Mouse (Mus musculus) C2C12 (cell line): Measurements from ENCODE around the gene Itgav. TPM values are rescaled to one million over a fixed set of nuclear protein-coding genes. Genes with fewer than 3 reads are reported as not detected.
A peak's percentile ranks its signal among the peaks of the same experiment; 100 is the strongest.

Source experiments
- H3K27me3 ChIP-seq: one replicate; pipeline ENCODE4 v1.6.1; 2011; ENCODE audit not compliant: control insufficient read depth, insufficient read depth, insufficient read length
- H3K36me3 ChIP-seq: one replicate; pipeline ENCODE4 v1.6.1; 2011; ENCODE audit not compliant: control insufficient read depth, insufficient read depth
- H3K4me3 ChIP-seq: one replicate; pipeline ENCODE4 v1.5.1; 2011; ENCODE audit warnings: mild to moderate bottlenecking, control low read depth; ENCODE audit not compliant: poor library complexity, insufficient read depth, severe bottlenecking
- H3K79me2 ChIP-seq: one replicate; pipeline ENCODE4 v1.6.1; 2011; ENCODE audit not compliant: control insufficient read depth, insufficient read depth
- H3K79me3 ChIP-seq: one replicate; pipeline ENCODE4 v1.6.1; 2011; ENCODE audit warnings: low read depth, control low read depth
- H3ac ChIP-seq: one replicate; pipeline ENCODE3; 2011; ENCODE audit warnings: low read depth; ENCODE audit not compliant: control insufficient read depth, insufficient read length
- CEBPB ChIP-seq: IDR thresholded peaks from one replicate; pipeline ENCODE4 v1.6.1; 2011; ENCODE audit warnings: low read depth, mild to moderate bottlenecking, control low read depth, moderate library complexity
- CTCF ChIP-seq: IDR thresholded peaks from one replicate; pipeline ENCODE4 v1.5.1; 2011; ENCODE audit not compliant: control insufficient read depth, insufficient read depth, insufficient read length
- FOSL1 ChIP-seq: IDR thresholded peaks from one replicate; pipeline ENCODE4 v1.8.0; 2011; ENCODE audit warnings: mild to moderate bottlenecking, low read length; ENCODE audit not compliant: poor library complexity, insufficient read depth, severe bottlenecking
- MAX ChIP-seq: IDR thresholded peaks from one replicate; pipeline ENCODE4 v1.6.1; 2011; ENCODE audit warnings: mild to moderate bottlenecking, control low read depth
- MYOD1 ChIP-seq: IDR thresholded peaks from one replicate; pipeline ENCODE4 v1.6.1; 2011; ENCODE audit warnings: low read depth; ENCODE audit not compliant: control insufficient read depth, insufficient read length
- MYOG ChIP-seq: IDR thresholded peaks from one replicate; pipeline ENCODE4 v1.6.1; 2011; ENCODE audit not compliant: control insufficient read depth, insufficient read length; ENCODE audit errors: extremely low read depth
- USF1 ChIP-seq: IDR thresholded peaks from one replicate; pipeline ENCODE4 v1.6.1; 2011; ENCODE audit warnings: low read depth, mild to moderate bottlenecking, control low read depth, moderate library complexity
- polyA plus RNA-seq: library from polyadenylated mRNA; unstranded; fragments of >200 nt; fragmentation: generic; extraction: Trizol; gene quantifications from one replicate; pipeline ENCODE4 v1.2.1, GENCODE M21; 2012; ENCODE audit warnings: missing spikeins

The Itgav gene
- polyA plus RNA-seq, 1 experiment: 32.1 TPM

DNA sequence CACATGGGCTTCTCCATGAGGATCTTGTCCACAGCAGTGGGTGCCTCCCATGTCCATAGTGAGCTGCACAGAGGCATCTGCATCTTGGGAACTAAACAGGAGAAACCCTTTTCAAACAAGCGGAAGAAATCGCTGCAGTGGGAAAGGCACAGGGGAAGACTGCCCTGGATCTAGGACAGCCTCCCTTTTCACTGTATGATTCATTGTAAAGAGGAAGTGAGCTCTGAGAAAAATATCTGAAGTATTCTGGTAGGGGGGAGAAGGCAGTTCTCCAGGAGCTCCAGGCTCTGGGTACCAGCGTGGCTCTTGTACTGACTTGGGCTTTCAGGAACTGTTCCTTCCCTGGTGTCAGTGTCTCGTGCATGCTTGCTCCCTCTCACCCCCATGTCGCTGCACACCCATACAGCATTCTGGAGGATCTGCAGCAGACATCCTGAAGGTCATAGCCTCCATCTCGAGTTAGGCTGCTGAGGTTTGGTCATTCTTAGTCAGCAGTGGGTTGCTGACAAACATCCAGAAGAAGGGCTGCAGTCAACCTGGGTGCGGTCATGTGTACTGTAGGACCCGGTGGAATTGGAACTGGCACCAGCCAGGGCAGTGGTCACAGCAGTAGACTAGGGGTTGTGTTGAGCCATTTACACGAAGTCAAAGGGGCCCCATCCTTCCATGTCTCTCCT is 20.2 kb downstream of the Itgav start:
- Histone ChIP-seq H3K27me3 (no peaks in the 10 kb centered on the region), H3K4me3 (no peak overlapping the region), H3ac (no peak overlapping the region), H3K36me3 (peaks cover 62% of the 10 kb centered on the region), H3K79me3 (peaks cover 34% of the 10 kb centered on the region), H3K79me2 (peaks cover 92% of the 10 kb centered on the region)
- TF ChIP-seq CTCF: no peak
- peak; percentile 2 for TF ChIP-seq USF1

- H3ac ChIP-seq: no peak overlapping the region
- no peak overlapping the region for H3K4me3 ChIP-seq
- peaks cover 67% of the 10 kb centered on the region for H3K36me3 ChIP-seq
- TF ChIP-seq FOSL1 (no peak), MAX (no peak), USF1 (no peak), CEBPB (no peak), CTCF (no peak), MYOD1 (no peak), MYOG (no peak)
- H3K79me2 ChIP-seq: peaks cover 92% of the 10 kb centered on the region
- H3K27me3 ChIP-seq: no peaks in the 10 kb centered on the region
- peaks cover 34% of the 10 kb centered on the region for H3K79me3 ChIP-seq
Measured at GRCm38 (mm10) chr2:83745257-83745656, 21.1 kb downstream of the Itgav start.

DNA sequence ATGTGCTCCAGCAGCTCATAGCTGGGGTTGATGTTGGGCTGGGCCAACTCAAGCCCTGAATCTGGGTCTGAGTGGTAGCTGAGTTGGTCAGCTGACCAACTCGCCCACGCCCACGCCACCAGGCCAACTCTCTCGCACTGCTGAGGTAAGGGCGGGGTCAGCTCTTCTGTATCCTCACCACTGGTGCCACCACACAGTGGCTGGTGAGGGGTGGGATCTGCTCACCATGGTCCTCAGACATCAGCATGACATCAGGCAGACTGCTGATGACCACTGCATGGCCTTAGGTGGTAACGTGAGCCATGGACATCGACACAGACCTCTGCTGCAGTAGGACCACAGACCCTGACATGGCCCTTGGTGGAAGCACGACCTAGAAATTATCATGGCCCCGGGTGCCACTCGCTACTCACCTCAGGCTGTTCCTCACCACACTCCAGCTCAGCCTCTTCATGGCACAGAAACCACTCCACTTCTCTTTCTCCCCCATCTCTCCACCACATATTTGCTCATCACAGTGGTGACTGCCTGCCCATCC is 24.5 kb downstream of the Itgav start:
- Histone ChIP-seq H3ac (no peak overlapping the region), H3K79me2 (peaks cover 82% of the 10 kb centered on the region), H3K36me3 (peaks cover 64% of the 10 kb centered on the region), H3K27me3 (no peaks in the 10 kb centered on the region), H3K4me3 (no peak overlapping the region), H3K79me3 (peaks cover 42% of the 10 kb centered on the region)
- no peak for TF ChIP-seq CTCF
- no peak for TF ChIP-seq USF1
- no peak for TF ChIP-seq CEBPB
- TF ChIP-seq MYOD1: no peak
- TF ChIP-seq MYOG: no peak
- TF ChIP-seq FOSL1: no peak
- TF ChIP-seq MAX: no peak

GRCm38 (mm10) chr2:83753008-83753407 is 28.8 kb downstream of the Itgav start:
- peaks cover 74% of the 10 kb centered on the region for H3K79me2 ChIP-seq
- TF ChIP-seq MAX (no peak), CTCF (no peak), FOSL1 (no peak), CEBPB (no peak), USF1 (no peak), MYOD1 (no peak), MYOG (no peak)
- H3K36me3 ChIP-seq: peaks cover 69% of the 10 kb centered on the region
- H3ac ChIP-seq: no peak overlapping the region
- H3K27me3 ChIP-seq: no peaks in the 10 kb centered on the region
- H3K79me3 ChIP-seq: peaks cover 18% of the 10 kb centered on the region
- H3K4me3 ChIP-seq: no peak overlapping the region

GRCm38 (mm10) chr2:83754306-83754837 is 30.2 kb downstream of the Itgav start:
- Histone ChIP-seq H3K36me3 (peaks cover 65% of the 10 kb centered on the region), H3K4me3 (no peak overlapping the region)
- TF ChIP-seq USF1 (no peak), MYOG (no peak), FOSL1 (no peak), MYOD1 (no peak), CEBPB (no peak), MAX (no peak), CTCF (no peak)

More at GRCm38 (mm10) chr2:83754306-83754837, 30.2 kb downstream of the Itgav start:
- H3ac ChIP-seq: no peak overlapping the region
- no peaks in the 10 kb centered on the region for H3K27me3 ChIP-seq
- H3K79me2 ChIP-seq: peaks cover 61% of the 10 kb centered on the region
- H3K79me3 ChIP-seq: peaks cover 15% of the 10 kb centered on the region
